Mouse (Mus musculus) lung, postnatal 0 days (tissue): ENCODE data around the gene Eif2ak1.

Source experiments
- CTCF ChIP-seq: IDR thresholded peaks from 2 replicates; pipeline ENCODE4 v1.5.1; 2016; ENCODE audit warnings: antibody characterized with exemption, mild to moderate bottlenecking
- EP300 ChIP-seq: IDR thresholded peaks from 2 replicates; pipeline ENCODE4 v1.6.1; 2016; ENCODE audit warnings: antibody characterized with exemption, mild to moderate bottlenecking, control low read depth

- TF ChIP-seq CTCF (no peak), EP300 (no peak)
These were observed 86.2 kb downstream of the Eif2ak1 start for GRCm38 (mm10) chr5:143903813-143904212.
